Mouse (Mus musculus) embryonic stem cell, embryonic (primary cell): ENCODE measurements at regions not wholly inside any gene's neighbourhood (a gene's known extent, or its start where the extent isn't known, plus 50 kb on each side); places are given as distances from the start of the nearest gene placed in this dataset.

Source experiments
- CTCF ChIA-PET, 4 experiments: fragments of 300-600 bp in 2 of 4; fragments of 350-600 bp in 2 of 4; sonication (Branson Sonifier 250); formaldehyde crosslinking; loops; one replicate each; lab custom pipeline; 2022; ENCODE audit warnings: inconsistent platforms in 2 of 4; lab: Charles Lee
- POLR2A ChIA-PET, 4 experiments: fragments of 300-600 bp in 2 of 4; fragments of 350-600 bp in 2 of 4; sonication (Branson Sonifier 250); formaldehyde crosslinking; loops; one replicate each; lab custom pipeline; 2022; ENCODE audit warnings: antibody characterized with exemption in 4 of 4, inconsistent platforms in 1 of 4; lab: Charles Lee

DNA sequence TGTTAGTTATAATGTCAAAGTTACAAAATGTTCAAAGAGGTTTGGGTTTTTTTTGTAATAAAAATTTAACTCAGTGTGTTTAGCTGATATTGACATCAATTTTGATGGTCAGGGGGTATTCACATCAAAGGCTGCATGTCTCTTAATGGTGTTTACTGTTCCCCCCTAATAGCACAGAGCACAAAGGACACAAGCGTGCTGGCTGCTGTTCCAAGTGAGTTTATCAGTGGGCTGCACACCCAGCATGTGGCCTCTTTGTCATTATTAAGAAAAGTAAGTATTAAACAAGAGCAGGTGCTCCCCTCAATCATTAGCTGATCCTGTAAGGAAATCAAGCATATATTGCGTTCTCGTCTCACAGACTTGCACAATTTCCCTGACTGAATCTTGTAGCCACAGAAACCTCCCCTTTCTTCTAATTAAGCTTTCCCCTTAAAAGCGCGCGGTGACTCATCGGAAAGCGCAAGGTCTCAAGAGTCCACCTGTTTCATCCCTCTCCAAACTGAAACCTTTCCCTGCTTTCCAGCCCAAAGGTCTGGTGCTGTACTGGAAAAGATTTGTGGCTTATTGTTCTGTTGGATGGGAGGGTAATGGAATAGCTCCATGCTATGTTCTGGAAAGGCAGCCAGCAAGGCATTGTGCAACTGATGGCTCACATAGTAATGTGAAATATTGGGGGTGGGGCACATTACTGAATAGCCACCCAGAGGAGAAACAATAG is 276.8 kb downstream of the Qdpr start:
- ChIA-PET CTCF (no interaction called here), POLR2A (interaction anchor here in 2 of 4 experiments (0.5 to 0.9 kb wide), 2 partner anchors 9 to 310 kb away, joined by 3 to 4 read pairs; no protein-coding TSS in a partner anchor)

DNA sequence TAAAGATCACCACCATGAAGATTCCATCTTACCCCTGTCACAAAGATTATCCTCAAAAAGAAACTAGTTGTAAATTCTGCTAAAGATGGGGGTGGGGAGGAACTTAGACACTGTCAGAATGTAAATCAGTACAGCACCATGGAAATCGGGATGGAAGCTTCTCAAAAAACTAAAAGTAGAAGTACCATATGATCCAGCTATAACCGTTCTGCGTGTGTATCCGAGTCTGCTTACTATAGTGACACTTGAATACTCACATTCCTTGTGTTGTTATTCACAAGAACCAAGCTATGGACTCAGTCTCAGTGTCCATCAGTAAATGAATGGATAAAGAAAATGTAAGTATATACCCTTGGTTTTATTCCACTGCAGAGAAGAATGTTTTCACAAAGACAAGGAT is 290.8 kb downstream of the Qdpr start:
- ChIA-PET POLR2A (no interaction called here), CTCF (no interaction called here)

DNA sequence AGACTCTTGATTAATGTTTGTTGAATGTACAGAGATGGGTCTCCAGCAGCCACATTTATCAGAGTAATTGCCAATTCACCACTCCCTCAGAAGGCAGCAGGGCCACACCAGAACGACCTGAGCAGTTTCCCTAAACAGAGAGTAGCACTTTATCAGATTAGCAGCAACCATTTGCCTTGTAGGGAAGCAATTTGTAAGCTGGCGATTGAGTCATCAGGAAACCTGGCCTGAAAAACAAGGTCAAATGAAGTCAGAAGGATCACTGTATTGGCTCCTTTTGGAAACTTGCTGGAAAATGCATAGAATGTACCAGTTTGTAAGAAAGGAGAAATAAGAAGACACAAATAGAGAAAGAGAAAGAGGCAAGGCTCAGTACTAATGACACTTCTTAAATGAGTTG is 295.1 kb downstream of the Qdpr start:
- POLR2A ChIA-PET = no interaction called here
- CTCF ChIA-PET = no interaction called here

DNA sequence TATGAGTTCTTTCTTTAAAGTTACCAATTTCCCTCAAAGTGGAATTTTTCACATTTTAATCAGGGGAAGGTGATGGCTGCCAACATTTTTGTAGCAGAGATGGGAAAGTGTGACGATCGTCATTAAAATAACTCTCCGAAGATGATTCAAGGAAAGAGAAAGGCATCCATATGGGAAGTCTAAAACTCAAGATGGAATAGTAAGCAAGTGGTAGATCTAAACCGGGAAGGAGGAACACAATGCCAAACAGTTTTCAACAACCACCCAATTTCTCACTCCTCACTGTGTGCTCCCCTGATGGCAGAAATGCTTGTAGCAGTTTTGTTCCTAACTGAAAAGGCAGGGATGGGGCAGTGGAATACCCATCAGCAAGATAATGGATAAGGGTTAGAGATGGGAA is 305.9 kb downstream of the Qdpr start:
- CTCF ChIA-PET = no interaction called here
- POLR2A ChIA-PET = no interaction called here

DNA sequence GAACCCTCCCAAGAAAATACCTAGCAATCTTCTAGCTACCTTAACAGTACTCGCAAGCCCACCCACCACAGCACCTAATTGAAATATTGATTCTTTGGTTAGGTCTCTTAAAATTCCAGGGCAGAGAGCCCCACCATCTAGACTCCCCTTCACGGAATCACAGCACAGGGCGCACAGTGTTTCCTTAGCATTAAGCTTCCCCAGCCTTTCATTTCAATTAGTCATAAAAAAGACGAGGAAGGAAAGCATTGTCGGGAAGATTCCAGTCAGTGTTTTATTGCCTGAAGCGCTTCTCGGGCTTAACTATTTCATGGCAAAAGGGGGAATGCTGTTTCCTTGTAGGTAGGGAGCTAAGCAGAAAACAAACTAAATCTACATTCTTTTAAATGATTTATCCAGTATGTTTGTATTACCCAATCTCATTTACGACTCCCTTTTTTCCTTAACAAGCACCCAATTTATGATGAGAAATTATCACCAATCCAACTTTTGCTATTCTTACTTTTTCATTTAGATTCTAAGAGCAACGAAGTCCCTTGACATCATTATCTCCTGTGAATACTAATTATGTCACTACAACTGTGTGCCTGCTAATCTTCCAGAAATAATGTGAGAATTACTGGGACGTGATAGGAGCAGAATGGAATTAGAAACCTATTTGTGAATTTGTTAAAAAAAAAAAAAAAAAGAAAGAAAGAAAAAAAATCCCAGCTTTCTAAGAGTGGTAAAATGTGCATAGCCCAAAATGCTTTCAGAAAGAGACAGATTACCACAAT is 312.6 kb downstream of the Qdpr start:
- ChIA-PET POLR2A (no interaction called here), CTCF (interaction anchor here in 1 of 4 experiments (0.7 kb wide), 1 partner anchor 833 kb away, joined by 3 read pairs; no protein-coding TSS in a partner anchor)

DNA sequence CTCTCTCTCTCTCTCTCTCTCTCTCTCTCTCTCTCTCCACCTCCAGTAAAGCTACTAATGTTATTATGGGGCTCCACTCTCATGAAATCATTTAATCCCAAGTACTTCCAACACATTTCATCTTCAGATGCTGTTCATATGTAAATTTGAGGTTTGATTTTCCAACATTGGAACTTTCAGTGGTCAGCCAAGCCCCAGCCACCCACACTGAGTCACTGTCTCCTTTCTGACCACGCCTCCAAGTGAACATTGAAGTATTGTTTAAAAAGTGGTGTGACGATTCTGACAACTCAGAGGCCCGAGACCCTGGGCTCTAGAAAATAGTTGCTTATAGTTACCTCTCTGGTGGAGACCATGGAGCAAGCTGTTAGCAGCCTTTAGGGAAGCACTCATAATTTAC is 313.3 kb downstream of the Qdpr start:
- ChIA-PET POLR2A (no interaction called here), CTCF (no interaction called here)

DNA sequence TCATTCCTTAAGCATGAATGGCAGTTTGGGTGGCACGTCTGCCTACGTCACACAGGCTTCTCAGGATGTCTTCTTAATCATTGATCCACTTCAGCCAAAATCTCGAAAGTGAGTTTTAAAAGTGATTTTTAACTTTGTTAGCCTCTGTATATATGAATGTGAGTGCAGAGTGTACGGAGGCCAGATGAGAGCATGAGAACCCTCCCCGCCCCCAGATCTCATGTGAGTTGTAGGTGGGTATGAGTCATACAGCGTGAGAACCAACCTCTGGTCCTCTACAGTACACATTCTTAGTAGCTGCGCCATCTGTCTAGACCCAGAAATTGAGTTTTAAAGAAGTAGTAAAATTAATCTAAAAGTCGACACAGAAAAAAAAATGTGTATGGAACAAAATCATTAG is 322.1 kb downstream of the Qdpr start:
- POLR2A ChIA-PET = interaction anchor here in 1 of 4 experiments (0.6 kb wide), 1 partner anchor 79 kb away, joined by 3 read pairs; no protein-coding TSS in a partner anchor

DNA sequence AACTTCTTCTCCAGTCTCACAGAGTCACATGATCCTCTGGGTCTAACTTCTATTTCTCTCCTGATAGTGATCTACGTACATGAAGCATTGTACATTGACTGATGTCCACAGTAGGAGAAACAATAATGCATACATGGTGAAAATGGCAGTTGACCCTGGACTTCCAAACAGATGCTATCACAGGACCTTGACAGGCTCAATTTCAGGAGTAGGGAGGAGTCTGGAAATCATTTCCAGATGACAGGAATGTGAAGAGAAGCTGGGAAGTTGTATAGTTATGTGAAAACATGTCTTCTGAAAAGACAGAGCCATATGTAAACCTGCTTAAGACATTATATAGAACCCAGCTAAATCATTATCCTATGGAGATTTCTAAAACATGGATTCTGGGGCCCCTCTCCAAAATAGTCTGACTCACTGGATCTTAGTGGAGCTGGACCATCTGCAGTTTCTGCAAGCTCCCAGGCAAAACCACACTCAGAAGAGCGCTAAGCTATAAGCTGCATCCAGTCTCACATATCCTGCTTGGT is 322.3 kb upstream of the Ldb2 start:
- ChIA-PET POLR2A (no interaction called here), CTCF (no interaction called here)

More for the DNA sequence above, 322.1 kb downstream of the Qdpr start:
- CTCF ChIA-PET = no interaction called here

DNA sequence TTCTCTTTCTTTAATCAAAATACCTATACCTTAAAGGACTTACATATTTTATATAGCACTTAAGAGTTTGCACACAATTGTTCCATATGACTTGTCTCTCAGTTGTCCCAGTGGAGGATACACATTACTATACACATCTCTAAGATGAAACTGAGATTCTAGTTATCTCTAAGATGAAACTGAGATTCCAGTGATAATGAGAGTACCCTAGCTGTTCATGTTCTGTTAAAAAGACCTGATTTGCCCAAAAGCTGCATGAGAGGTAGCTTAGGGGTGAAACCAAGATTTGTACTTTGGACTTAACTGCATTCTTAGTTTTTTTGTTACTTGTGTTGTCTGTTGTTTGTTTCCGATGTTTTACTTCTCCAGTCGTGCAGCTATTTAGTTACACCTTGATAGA is 320.3 kb upstream of the Ldb2 start:
- POLR2A ChIA-PET = no interaction called here
- CTCF ChIA-PET = no interaction called here

DNA sequence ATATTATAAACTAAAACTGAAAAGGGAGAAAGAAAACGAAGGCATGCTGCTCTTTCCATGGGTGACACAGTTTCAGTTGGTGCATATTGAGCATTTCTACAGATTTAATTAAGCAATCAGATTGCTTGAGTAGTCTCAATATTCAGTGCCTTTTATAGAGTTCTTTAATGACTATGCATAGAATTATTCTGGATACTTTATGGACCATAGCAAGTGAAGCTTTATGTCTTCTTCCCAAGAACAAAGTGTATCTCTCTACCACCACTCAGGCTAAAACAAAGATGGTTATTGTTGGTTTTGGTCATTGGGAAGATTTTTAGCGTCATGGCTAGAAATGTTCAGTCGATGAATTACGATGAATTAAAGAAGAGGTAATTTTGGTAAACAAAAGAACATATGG is 311.8 kb upstream of the Ldb2 start:
- CTCF ChIA-PET = no interaction called here
- POLR2A ChIA-PET = no interaction called here

DNA sequence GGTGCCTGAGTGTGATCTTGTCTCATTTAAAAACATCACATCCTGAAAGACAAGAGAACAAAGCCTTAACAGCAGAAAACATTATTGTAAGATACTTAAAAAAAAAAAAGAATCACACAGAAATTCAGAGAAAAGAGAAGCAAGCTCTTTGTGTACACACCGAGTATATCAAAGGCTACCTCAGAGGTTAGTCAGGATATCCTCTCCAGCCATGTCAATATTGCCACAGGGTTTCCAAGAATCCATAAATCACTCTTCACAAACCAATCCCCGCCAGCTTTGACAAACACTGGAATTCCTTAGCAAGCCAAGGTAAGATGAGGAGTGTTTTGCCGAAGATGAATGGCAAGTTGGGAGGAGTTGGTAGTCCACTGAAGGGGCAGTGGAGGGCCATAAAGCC is 311.3 kb upstream of the Ldb2 start:
- CTCF ChIA-PET = no interaction called here
- POLR2A ChIA-PET = no interaction called here

DNA sequence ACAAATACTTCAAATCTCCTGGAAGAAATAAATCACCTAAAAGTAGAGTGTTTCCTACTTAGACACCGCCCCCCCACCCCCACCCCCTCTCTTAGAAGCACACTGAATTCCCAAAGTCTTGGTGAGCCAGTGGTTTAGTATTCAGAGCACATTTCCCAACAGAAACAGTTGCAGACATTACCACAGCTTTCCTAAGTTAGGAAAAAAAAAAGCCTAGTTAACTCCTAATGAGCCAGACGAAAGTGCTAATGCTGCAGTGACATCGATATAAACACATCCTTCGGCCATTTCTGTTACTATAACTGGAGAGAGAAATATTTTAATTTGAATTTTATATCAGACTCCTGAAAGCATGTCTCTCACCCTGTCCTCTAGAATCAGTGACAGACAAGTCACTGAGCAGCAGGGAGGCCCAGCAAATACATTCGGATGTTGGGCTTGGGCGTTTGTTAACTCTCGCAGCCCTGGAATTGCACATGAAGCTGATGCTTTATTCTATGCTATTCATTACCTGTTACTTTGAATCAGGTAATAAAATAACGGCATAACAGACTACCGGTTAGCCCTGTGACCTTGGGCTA is 305.8 kb upstream of the Ldb2 start:
- ChIA-PET POLR2A (no interaction called here), CTCF (no interaction called here)

DNA sequence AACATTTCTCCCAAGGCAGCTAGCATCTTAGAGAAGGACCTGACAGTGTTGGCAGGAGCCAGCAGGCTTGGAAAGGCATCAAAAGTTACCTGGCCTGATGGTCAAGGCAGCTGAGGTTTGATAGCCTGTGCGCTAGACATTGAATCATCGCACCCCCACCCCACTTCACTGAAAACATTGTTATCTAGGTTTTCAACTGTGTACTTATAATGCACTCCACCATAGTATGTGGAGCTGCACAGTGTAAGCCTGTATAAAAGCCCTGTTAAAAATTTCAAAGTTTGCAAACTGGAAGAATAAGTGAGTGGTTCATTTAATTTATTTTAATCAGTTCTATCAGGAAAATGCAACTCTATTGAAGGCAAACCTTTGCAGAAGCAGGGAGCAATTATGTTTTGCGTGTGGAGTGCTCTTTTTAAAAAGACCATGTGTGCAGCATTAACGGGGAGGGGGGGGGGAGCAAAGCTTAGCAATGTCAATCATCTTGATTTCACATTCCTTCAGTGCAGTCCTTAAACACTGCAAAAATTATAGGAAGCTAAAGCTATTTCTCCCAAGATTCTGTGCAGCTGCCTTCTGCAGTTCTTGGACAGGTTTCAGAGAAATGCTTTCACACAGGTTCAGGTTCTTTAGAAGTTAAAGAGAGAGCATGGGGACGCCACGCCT is 304.4 kb upstream of the Ldb2 start:
- POLR2A ChIA-PET = no interaction called here

DNA sequence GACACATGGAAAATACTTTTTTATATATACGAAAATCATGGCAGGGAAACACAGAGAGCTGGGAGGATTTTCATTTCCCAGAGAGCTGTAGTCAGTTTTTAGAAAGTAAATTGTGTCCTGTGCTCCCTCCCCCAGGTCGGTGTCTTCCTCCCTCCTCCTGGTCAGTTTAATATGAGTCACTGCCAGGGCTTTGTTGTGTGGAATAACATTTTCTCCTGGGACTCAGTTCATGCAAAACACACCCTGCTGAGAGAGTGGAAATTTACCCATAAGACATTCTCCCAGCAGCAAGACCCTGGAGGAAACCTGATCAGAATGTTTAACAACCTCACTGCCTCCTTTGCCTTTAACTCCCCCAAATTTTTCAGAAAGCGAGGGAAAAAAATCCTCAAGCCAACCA is 303.2 kb upstream of the Ldb2 start:
- ChIA-PET CTCF (no interaction called here), POLR2A (no interaction called here)

More for the DNA sequence above, 304.4 kb upstream of the Ldb2 start:
- CTCF ChIA-PET = interaction anchor here in 1 of 4 experiments (0.6 kb wide), 1 partner anchor 82 kb away, joined by 6 read pairs; no protein-coding TSS in a partner anchor

DNA sequence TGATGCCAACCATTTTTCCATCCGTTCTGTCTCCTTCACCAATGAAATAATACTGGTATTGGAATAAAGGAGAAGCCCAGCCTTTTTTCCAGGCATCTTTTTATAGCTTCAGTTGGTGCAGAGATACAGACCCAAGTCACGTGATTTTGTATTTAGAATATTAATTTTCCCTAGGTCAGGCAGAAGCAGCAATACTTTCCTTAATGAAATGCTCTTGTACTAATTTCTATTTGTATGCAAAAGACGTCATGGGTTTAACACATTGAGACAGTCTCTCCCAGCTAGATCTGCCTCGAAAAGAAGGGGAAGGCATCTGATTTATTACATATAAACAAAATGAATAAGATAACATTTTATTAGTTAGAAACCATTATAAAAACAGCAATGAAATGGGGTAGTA is 302.3 kb upstream of the Ldb2 start:
- ChIA-PET CTCF (no interaction called here), POLR2A (no interaction called here)

DNA sequence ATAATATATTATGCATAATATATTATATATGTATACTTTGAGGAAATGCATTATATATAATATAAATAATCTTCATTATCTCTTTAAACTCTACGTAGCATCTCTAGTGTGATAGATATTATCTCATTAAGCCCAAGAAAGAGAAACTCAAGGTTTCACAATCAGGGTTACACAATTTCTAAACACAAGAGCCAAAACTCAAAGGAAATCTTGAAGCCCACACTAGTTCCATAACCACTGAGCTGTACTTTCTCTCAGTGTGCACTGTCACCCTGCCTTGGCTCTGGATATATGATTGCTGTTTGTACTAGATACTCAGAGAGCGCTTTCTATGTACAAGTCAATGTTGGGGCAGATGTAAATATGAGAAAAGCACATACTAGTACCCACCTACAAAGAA is 299.6 kb upstream of the Ldb2 start:
- POLR2A ChIA-PET = no interaction called here
- CTCF ChIA-PET = no interaction called here

DNA sequence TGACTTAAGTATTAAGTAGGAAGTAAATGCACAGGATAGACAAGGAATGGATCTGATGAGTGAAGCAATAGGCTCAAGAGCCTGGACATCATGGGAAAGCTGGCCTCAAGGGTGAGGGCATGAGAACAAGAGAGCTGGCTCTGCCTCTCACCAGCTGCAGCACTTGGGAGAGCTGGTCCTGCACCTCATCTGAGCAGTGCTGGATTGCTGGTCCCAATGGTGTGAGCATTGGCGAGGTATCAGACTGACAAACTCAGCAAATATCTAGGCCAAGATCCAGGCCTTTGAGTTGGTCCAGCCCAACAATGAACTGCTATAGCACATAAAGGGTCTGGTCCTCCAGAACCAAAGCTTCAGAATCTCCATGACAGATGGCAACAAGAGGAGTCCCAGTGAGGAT is 298.5 kb upstream of the Ldb2 start:
- POLR2A ChIA-PET = interaction anchor here in 1 of 4 experiments (0.6 kb wide), 1 partner anchor 1210 kb away, joined by 4 read pairs; no protein-coding TSS in a partner anchor
- CTCF ChIA-PET = no interaction called here

DNA sequence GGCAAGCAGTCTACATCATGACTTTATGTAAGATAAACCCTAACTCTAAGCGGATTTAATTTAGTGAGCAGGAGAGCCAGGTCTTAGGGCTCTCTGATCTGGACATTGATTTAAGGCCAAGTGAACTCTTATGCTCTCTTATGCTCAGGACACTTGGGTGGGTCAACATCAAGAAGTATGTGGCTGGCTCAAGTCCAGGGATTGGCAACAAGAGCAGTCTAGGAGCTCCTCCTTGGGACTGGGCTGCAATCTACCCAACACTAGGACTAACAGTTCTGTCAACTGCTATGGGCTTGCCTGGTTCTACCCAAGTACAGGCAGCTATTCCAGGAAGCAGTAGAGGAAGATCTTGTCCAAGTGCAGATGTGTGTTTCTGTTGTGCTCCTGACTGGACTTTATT is 285.3 kb upstream of the Ldb2 start:
- CTCF ChIA-PET = interaction anchor here in 1 of 4 experiments (0.7 kb wide), 1 partner anchor 41 kb away, joined by 3 read pairs; no protein-coding TSS in a partner anchor
- POLR2A ChIA-PET = no interaction called here

DNA sequence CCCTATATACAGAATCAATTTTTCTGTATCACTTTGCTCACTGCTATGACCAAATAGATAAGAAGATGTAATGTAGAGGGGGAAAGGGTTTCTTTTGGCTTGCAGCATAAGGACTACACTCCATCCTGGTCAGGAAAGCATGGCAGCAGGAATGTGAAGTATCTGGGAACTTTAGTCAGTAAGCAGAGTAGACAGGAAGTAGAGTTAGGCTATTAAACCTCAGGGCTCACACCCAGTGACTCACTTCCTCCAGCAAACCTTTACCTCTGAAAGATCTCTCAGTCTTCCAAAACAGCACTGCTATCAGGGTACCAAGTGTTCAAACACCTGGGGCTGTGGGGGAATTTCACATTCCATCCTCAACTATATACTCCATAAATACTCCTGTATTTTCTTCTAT is 283.1 kb upstream of the Ldb2 start:
- POLR2A ChIA-PET = no interaction called here
- CTCF ChIA-PET = no interaction called here
